Mouse (Mus musculus): Measurements from ENCODE around the gene Dnajc16. TPM values are rescaled to one million over a fixed set of nuclear protein-coding genes. Genes with fewer than 3 reads are reported as not detected.

Gene Dnajc16
- polyA plus RNA-seq, 3 experiments from 2014 or later, result 3.0 to 3.7 (median 3.6) TPM

- ATAC-seq, result peak; percentile 86
Measured at GRCm38 (mm10) chr4:141722731-141723672, 67.7 kb downstream of the Dnajc16 start, which contains the start of gene Ddi2. Gene Ddi2 (minus strand): TSS chr4:141723419.

- ATAC-seq, result no peak
Measured at GRCm38 (mm10) chr4:141721961-141722360, 68.8 kb downstream of the Dnajc16 start.

- ATAC-seq, result peak; percentile 46
Measured at GRCm38 (mm10) chr4:141720761-141721523, 69.8 kb downstream of the Dnajc16 start.

- ATAC-seq, result no peak
Measured at GRCm38 (mm10) chr4:141719304-141719703, 71.4 kb downstream of the Dnajc16 start.

GRCm38 (mm10) chr4:141717633-141718032 lies 73.1 kb downstream of the Dnajc16 start:
- ATAC-seq, result no peak

- no peak for ATAC-seq
Measured at GRCm38 (mm10) chr4:141715027-141715426, 75.7 kb downstream of the Dnajc16 start.

- ATAC-seq, result no peak
Measured at GRCm38 (mm10) chr4:141713598-141714142, 77.1 kb downstream of the Dnajc16 start.

GRCm38 (mm10) chr4:141711250-141711649 lies 79.5 kb downstream of the Dnajc16 start:
- ATAC-seq, result no peak

Other genes starting within 250 kb of the Dnajc16 start
- under 1 TPM in 1 of 3 experiments, not detected in 2; 0.43 TPM for gene Fblim1, start 184.8 kb downstream of the Dnajc16 start, polyA plus RNA-seq (2017; shearing (Covaris generic))
- under 1 TPM in 1 of 3 experiments, not detected in 2; 0.78 TPM for gene Tmem82, start 172.3 kb downstream of the Dnajc16 start, polyA plus RNA-seq (2017; shearing (Covaris generic))
- under 1 TPM in 1 of 3 experiments, not detected in 2; 0.13 TPM for gene Slc25a34, start 167.1 kb downstream of the Dnajc16 start, polyA plus RNA-seq (2017; shearing (Covaris generic))
- 1 to 10 TPM; 3.6 to 4.5 (median 4.2) TPM for gene Plekhm2, start 126.0 kb downstream of the Dnajc16 start, polyA plus RNA-seq (2017; shearing (Covaris generic))
- gene Rsc1a1, start 105.3 kb downstream of the Dnajc16 start, polyA plus RNA-seq (2017; shearing (Covaris generic)), result not detected
- 10 to 100 TPM; 14.6 to 17.1 (median 16.9) TPM for gene Ddi2, start 67.5 kb downstream of the Dnajc16 start, polyA plus RNA-seq (2017; shearing (Covaris generic))
- gene Agmat, start 44.3 kb downstream of the Dnajc16 start, polyA plus RNA-seq (2017; shearing (Covaris generic)), result not detected
- gene Casp9, start 2.7 kb upstream of the Dnajc16 start, polyA plus RNA-seq (2017; shearing (Covaris generic)), result 10 to 100 TPM in 1 of 3 experiments, 1 to 10 TPM in 2; 6.9 to 10.9 (median 6.9) TPM
- not detected for gene Cela2a, start 35.2 kb upstream of the Dnajc16 start, polyA plus RNA-seq (2017; shearing (Covaris generic))
- gene Ctrc, start 55.4 kb upstream of the Dnajc16 start, polyA plus RNA-seq (2017; shearing (Covaris generic)), result not detected
- gene Efhd2, start 84.0 kb upstream of the Dnajc16 start, polyA plus RNA-seq (2017; shearing (Covaris generic)), result 10 to 100 TPM; 26.9 to 64.6 (median 28.4) TPM
- gene Fhad1, start 224.2 kb upstream of the Dnajc16 start, polyA plus RNA-seq (2017; shearing (Covaris generic)), result 1 to 10 TPM in 2 of 3 experiments, not detected in 1; 2.2 to 2.6 TPM